Mouse (Mus musculus): Measurements from ENCODE around the gene U2af1. TPM values are rescaled to one million over a fixed set of nuclear protein-coding genes. Genes with fewer than 3 reads are reported as not detected.
A peak's percentile ranks its signal among the peaks of the same experiment; 100 is the strongest.

The U2af1 gene
- polyA plus RNA-seq, 1 experiment from 2014 or later, result 261 TPM

- Histone ChIP-seq H3K9me3 (replicated peaks; ENCODE audit: control insufficient read depth, low read length) (no peaks in the 10 kb centered on the region), H3K4me3 (replicated peaks; ENCODE audit: low read length) (no peak overlapping the region), H3K9ac (ENCODE audit: low read length) (no peak overlapping the region), H3K36me3 (ENCODE audit: control insufficient read depth, insufficient read depth, low read length) (no peaks in the 10 kb centered on the region), H3K4me2 (ENCODE audit: low read depth, low read length) (peak overlapping the region; percentile 46; the same call in 1 of the 2 replicates), H3K27ac (ENCODE audit: low read length) (no peak overlapping the region), H3K4me1 (ENCODE audit: control insufficient read depth, insufficient read depth, low read length) (peaks cover 12% of the 10 kb centered on the region), H3K27me3 (ENCODE audit: control insufficient read depth, insufficient read depth, low read length) (no peaks in the 10 kb centered on the region)
- 36% methylated on average over 5 of the region's 5 CpGs for WGBS
- ATAC-seq (ENCODE audit: insufficient read depth, low FRiP score), result no peak
Measured at GRCm38 (mm10) chr17:31692918-31693317, 34.2 kb upstream of the U2af1 start.

- H3K27me3 ChIP-seq (ENCODE audit: control insufficient read depth, insufficient read depth, low read length), result no peaks in the 10 kb centered on the region
- WGBS, result 72% methylated on average over 1 of the region's 1 CpGs
Measured at GRCm38 (mm10) chr17:31689606-31690005, 30.9 kb upstream of the U2af1 start.

GRCm38 (mm10) chr17:31688112-31688511 lies 29.4 kb upstream of the U2af1 start:
- Histone ChIP-seq H3K27ac (ENCODE audit: low read length) (0 out of 2 replicates have a peak overlapping the region, but pooled peaks have one; percentile 6), H3K4me3 (replicated peaks; ENCODE audit: low read length) (no peak overlapping the region), H3K9me3 (replicated peaks; ENCODE audit: control insufficient read depth, low read length) (no peaks in the 10 kb centered on the region), H3K36me3 (ENCODE audit: control insufficient read depth, insufficient read depth, low read length) (no peaks in the 10 kb centered on the region), H3K4me1 (ENCODE audit: control insufficient read depth, insufficient read depth, low read length) (peaks cover 12% of the 10 kb centered on the region), H3K4me2 (ENCODE audit: low read depth, low read length) (no peak overlapping the region), H3K27me3 (ENCODE audit: control insufficient read depth, insufficient read depth, low read length) (no peaks in the 10 kb centered on the region), H3K9ac (ENCODE audit: low read length) (no peak overlapping the region)
- ATAC-seq (ENCODE audit: insufficient read depth, low FRiP score), result no peak
- WGBS, result 63% methylated on average over 9 of the region's 9 CpGs

More at GRCm38 (mm10) chr17:31689606-31690005, 30.9 kb upstream of the U2af1 start:
- Histone ChIP-seq H3K36me3 (ENCODE audit: control insufficient read depth, insufficient read depth, low read length) (no peaks in the 10 kb centered on the region), H3K4me1 (ENCODE audit: control insufficient read depth, insufficient read depth, low read length) (peaks cover 22% of the 10 kb centered on the region), H3K27ac (ENCODE audit: low read length) (peak overlapping the region; percentile 52; the same call in 1 of the 2 replicates), H3K9ac (ENCODE audit: low read length) (no peak overlapping the region), H3K4me3 (replicated peaks; ENCODE audit: low read length) (no peak overlapping the region), H3K9me3 (replicated peaks; ENCODE audit: control insufficient read depth, low read length) (no peaks in the 10 kb centered on the region), H3K4me2 (ENCODE audit: low read depth, low read length) (no peak overlapping the region)
- no peak for ATAC-seq (ENCODE audit: insufficient read depth, low FRiP score)

GRCm38 (mm10) chr17:31686225-31686564 lies 27.5 kb upstream of the U2af1 start:
- H3K4me2 ChIP-seq (ENCODE audit: low read depth, low read length), result peak overlapping the region; percentile 34; the same call in 1 of the 2 replicates
- no peaks in the 10 kb centered on the region for H3K9me3 ChIP-seq (replicated peaks; ENCODE audit: control insufficient read depth, low read length)
- no peaks in the 10 kb centered on the region for H3K36me3 ChIP-seq (ENCODE audit: control insufficient read depth, insufficient read depth, low read length)
- peaks cover 11% of the 10 kb centered on the region for H3K4me1 ChIP-seq (ENCODE audit: control insufficient read depth, insufficient read depth, low read length)
- no peak overlapping the region for H3K4me3 ChIP-seq (replicated peaks; ENCODE audit: low read length)
- H3K27ac ChIP-seq (ENCODE audit: low read length), result peak overlapping the region; percentile 89
- no peaks in the 10 kb centered on the region for H3K27me3 ChIP-seq (ENCODE audit: control insufficient read depth, insufficient read depth, low read length)
- 9% methylated on average over 3 of the region's 3 CpGs for WGBS
- H3K9ac ChIP-seq (ENCODE audit: low read length), result peak overlapping the region; percentile 61
- peak; percentile 69 for ATAC-seq (ENCODE audit: insufficient read depth, low FRiP score)

DNA sequence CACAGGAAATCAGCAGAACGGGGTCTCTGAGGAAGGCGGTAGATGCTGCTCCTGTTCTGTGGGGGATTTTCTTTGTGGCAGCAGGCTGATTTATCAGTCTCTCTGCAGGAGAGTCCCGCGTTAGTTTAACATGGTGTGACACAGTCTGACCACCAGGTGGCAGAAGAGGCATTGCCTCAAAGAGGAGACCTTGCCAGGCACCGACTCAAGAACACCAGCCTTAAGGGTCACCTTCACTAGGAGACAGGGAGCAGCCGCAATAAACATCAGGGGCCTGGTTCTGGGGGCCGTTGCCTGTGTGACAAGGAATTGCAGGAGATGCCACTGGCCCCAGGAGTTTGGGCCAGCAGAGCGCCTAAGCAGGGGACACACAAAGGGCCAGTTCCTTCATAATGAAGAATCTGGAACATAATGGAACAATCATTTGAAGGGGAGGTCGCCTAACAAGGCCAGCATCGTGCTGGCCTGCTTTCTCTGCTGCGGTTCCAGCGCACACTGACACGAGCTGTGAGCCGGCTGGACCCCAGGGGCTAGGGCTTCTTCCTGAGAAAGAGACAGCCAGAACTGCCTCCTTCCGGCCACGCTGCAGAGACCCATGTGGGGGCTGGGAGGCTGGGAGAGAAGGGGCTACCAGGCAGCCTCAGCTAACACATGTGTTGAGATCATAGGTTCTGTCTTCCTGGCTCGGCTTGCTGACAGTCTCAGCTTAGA lies 27.0 kb upstream of the U2af1 start:
- ATAC-seq (ENCODE audit: insufficient read depth, low FRiP score), result peak; percentile 73
- Histone ChIP-seq H3K36me3 (ENCODE audit: control insufficient read depth, insufficient read depth, low read length) (no peaks in the 10 kb centered on the region), H3K9ac (ENCODE audit: low read length) (peak overlapping the region; percentile 61), H3K4me2 (ENCODE audit: low read depth, low read length) (peak overlapping the region; percentile 34), H3K27me3 (ENCODE audit: control insufficient read depth, insufficient read depth, low read length) (no peaks in the 10 kb centered on the region), H3K4me1 (ENCODE audit: control insufficient read depth, insufficient read depth, low read length) (peaks cover 11% of the 10 kb centered on the region), H3K9me3 (replicated peaks; ENCODE audit: control insufficient read depth, low read length) (no peaks in the 10 kb centered on the region), H3K4me3 (replicated peaks; ENCODE audit: low read length) (no peak overlapping the region), H3K27ac (ENCODE audit: low read length) (peak overlapping the region; percentile 89)
- WGBS, result 11% methylated on average over 17 of the region's 17 CpGs

DNA sequence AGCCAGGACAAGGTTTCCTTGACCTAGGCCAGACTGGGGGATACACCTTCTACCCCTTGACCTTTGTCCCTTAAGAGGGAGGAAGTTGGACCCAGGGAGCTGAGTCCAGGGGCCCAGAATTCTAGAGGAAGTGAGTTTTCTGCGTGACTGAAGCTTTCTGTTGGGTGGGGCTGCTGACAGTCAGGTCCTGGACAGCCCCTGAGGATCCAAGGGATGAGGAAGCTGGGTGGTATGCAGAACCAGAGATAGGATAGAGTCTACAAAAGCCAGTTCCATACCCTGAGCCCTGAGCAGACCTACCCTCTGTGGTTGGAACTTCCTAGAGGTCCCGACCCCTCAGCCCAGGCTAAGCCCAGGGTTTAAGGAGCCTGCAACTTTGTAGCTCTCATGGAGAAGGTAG lies 21.8 kb upstream of the U2af1 start:
- Histone ChIP-seq H3K4me2 (ENCODE audit: low read depth, low read length) (no peak overlapping the region), H3K36me3 (ENCODE audit: control insufficient read depth, insufficient read depth, low read length) (no peaks in the 10 kb centered on the region), H3K27ac (ENCODE audit: low read length) (no peak overlapping the region), H3K4me3 (replicated peaks; ENCODE audit: low read length) (no peak overlapping the region), H3K27me3 (ENCODE audit: control insufficient read depth, insufficient read depth, low read length) (no peaks in the 10 kb centered on the region), H3K4me1 (ENCODE audit: control insufficient read depth, insufficient read depth, low read length) (no peaks in the 10 kb centered on the region), H3K9me3 (replicated peaks; ENCODE audit: control insufficient read depth, low read length) (no peaks in the 10 kb centered on the region), H3K9ac (ENCODE audit: low read length) (no peak overlapping the region)
- ATAC-seq (ENCODE audit: insufficient read depth, low FRiP score), result no peak
- 61% methylated on average over 2 of the region's 2 CpGs for WGBS

DNA sequence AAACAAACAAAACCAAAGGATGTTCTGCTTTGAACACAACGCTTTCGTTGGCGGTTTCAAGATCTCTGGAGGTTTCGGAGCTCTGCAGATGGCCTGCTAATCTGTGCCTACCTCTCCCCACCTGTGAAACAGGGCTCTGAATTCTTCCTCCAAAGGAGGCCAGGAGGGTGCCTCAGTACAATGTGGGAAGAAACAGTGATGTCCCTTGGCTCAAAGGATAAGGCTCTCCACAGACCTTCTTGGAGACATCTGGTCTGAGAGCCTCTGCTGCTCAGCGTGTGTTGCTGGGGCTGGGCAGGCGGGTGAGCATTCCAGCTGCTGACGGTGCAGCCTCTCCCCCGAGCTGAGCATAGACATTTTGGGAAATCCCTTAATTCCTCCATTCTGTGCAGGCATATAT lies 18.8 kb upstream of the U2af1 start, which contains the start of gene Cryaa:
TSS of gene Cryaa (plus strand) at position 301 of the 400 bp plus-strand sequence.
- H3K4me1 ChIP-seq (ENCODE audit: control insufficient read depth, insufficient read depth, low read length), result no peaks in the 10 kb centered on the region
- no peaks in the 10 kb centered on the region for H3K36me3 ChIP-seq (ENCODE audit: control insufficient read depth, insufficient read depth, low read length)
- no peaks in the 10 kb centered on the region for H3K9me3 ChIP-seq (replicated peaks; ENCODE audit: control insufficient read depth, low read length)
- no peak for ATAC-seq (ENCODE audit: insufficient read depth, low FRiP score)
- H3K4me2 ChIP-seq (ENCODE audit: low read depth, low read length), result no peak within 1 kb of the TSS
- H3K27me3 ChIP-seq (ENCODE audit: control insufficient read depth, insufficient read depth, low read length), result no peaks in the 10 kb centered on the region
- H3K9ac ChIP-seq (ENCODE audit: low read length), result no peak within 1 kb of the TSS
- no peak within 1 kb of the TSS for H3K4me3 ChIP-seq (replicated peaks; ENCODE audit: low read length)
- no peak within 1 kb of the TSS for H3K27ac ChIP-seq (ENCODE audit: low read length)
- WGBS, result 66% methylated on average over 8 of the region's 8 CpGs

GRCm38 (mm10) chr17:31674426-31674825 lies 15.7 kb upstream of the U2af1 start:
- Histone ChIP-seq H3K4me3 (replicated peaks; ENCODE audit: low read length) (no peak overlapping the region), H3K9me3 (replicated peaks; ENCODE audit: control insufficient read depth, low read length) (no peaks in the 10 kb centered on the region), H3K36me3 (ENCODE audit: control insufficient read depth, insufficient read depth, low read length) (no peaks in the 10 kb centered on the region), H3K4me2 (ENCODE audit: low read depth, low read length) (no peak overlapping the region), H3K27ac (ENCODE audit: low read length) (no peak overlapping the region), H3K9ac (ENCODE audit: low read length) (no peak overlapping the region), H3K4me1 (ENCODE audit: control insufficient read depth, insufficient read depth, low read length) (no peaks in the 10 kb centered on the region), H3K27me3 (ENCODE audit: control insufficient read depth, insufficient read depth, low read length) (no peaks in the 10 kb centered on the region)
- 0 out of 2 replicates have a peak, but pooled peaks have one; percentile 34 for ATAC-seq (ENCODE audit: insufficient read depth, low FRiP score)
- 66% methylated on average over 1 of the region's 1 CpGs for WGBS

DNA sequence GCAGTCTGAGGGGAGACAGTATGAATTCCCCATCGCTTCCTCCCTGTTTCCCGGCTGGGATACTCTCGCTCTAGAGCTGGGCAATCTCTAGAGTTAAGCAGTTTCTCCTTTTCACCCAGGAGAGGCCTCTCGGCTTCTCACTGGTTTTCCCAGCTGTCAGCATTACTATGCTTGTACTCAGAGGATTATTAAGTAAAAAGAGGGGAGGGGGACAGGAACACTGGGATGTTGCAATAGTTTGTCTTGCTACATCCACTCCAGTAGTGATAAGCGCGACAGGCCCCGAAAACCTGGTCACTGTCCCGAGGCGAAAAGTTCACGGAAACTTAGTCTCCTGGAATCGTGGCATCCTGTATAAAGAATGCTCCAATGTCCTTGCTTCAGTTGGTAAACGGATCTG lies 13.6 kb upstream of the U2af1 start:
- Histone ChIP-seq H3K4me2 (ENCODE audit: low read depth, low read length) (no peak overlapping the region), H3K27me3 (ENCODE audit: control insufficient read depth, insufficient read depth, low read length) (no peaks in the 10 kb centered on the region), H3K9ac (ENCODE audit: low read length) (no peak overlapping the region), H3K36me3 (ENCODE audit: control insufficient read depth, insufficient read depth, low read length) (no peaks in the 10 kb centered on the region), H3K27ac (ENCODE audit: low read length) (no peak overlapping the region), H3K9me3 (replicated peaks; ENCODE audit: control insufficient read depth, low read length) (no peaks in the 10 kb centered on the region), H3K4me3 (replicated peaks; ENCODE audit: low read length) (no peak overlapping the region), H3K4me1 (ENCODE audit: control insufficient read depth, insufficient read depth, low read length) (no peaks in the 10 kb centered on the region)
- ATAC-seq (ENCODE audit: insufficient read depth, low FRiP score), result no peak
- 85% methylated on average over 12 of the region's 12 CpGs for WGBS

All from stomach, embryonic 16.5 days (tissue).